Mouse (Mus musculus) kidney, adult 2 months (tissue): ENCODE data around the gene 4933428G20Rik.

Experiments used
- CTCF ChIP-seq: fragments of 200-500 bp; conservative IDR thresholded peaks from 2 replicates; pipeline ENCODE4 v1.5.1; 2011; ENCODE audit warnings: low read depth, mild to moderate bottlenecking, control low read depth, low read length, moderate library complexity, mixed read lengths; ENCODE audit not compliant: insufficient read depth, insufficient read length
- POLR2A ChIP-seq: fragments of 200-500 bp; IDR thresholded peaks from one replicate; pipeline ENCODE4 v1.6.1; 2011; ENCODE audit warnings: low read depth, low read length, control low read depth

GRCm38 (mm10) chr11:97533653-97534052 is 33.5 kb upstream of the 4933428G20Rik start:
- TF ChIP-seq CTCF (no peak), POLR2A (no peak)
